Mouse (Mus musculus): ENCODE results near the gene Gm42715. TPM values are rescaled to one million over a fixed set of nuclear protein-coding genes. Genes with fewer than 3 reads are reported as not detected.

Gene Gm42715
- polyA plus RNA-seq, 1 experiment from 2014 or later, result 25.1 TPM

GRCm38 (mm10) chr7:127512231-127513015 is 7.0 kb upstream of the Gm42715 start:
- Histone ChIP-seq H3K9me3 (ENCODE audit: control insufficient read depth, low read length) (no peaks in the 10 kb centered on the region), H3K27ac (ENCODE audit: low read depth, low read length) (peak overlapping the region; percentile 98), H3K9ac (ENCODE audit: low read depth, low read length) (peak overlapping the region; percentile 96), H3K27me3 (ENCODE audit: control insufficient read depth, insufficient read depth, low read length) (no peaks in the 10 kb centered on the region), H3K4me3 (ENCODE audit: low read length) (peak overlapping the region; percentile 92), H3K4me2 (replicated peaks; ENCODE audit: low read depth, low read length) (peak overlapping the region; percentile 40), H3K36me3 (ENCODE audit: control insufficient read depth, insufficient read depth, low read length) (peaks cover 29% of the 10 kb centered on the region), H3K4me1 (ENCODE audit: control insufficient read depth, insufficient read depth, low read length) (peaks cover 10% of the 10 kb centered on the region)
- WGBS, result 0% methylated on average over 49 of the region's 93 CpGs
- ATAC-seq (ENCODE audit: low FRiP score, low TSS enrichment), result peak; percentile 86

- Histone ChIP-seq H3K27me3 (ENCODE audit: control insufficient read depth, insufficient read depth, low read length) (no peaks in the 10 kb centered on the region), H3K9ac (ENCODE audit: low read depth, low read length) (peak overlapping the region; percentile 96), H3K9me3 (ENCODE audit: control insufficient read depth, low read length) (no peaks in the 10 kb centered on the region), H3K27ac (ENCODE audit: low read depth, low read length) (peak overlapping the region; percentile 98; the same call in 1 of the 2 replicates), H3K36me3 (ENCODE audit: control insufficient read depth, insufficient read depth, low read length) (peaks cover 35% of the 10 kb centered on the region), H3K4me1 (ENCODE audit: control insufficient read depth, insufficient read depth, low read length) (peaks cover 10% of the 10 kb centered on the region), H3K4me2 (replicated peaks; ENCODE audit: low read depth, low read length) (peak overlapping the region; percentile 40), H3K4me3 (ENCODE audit: low read length) (peak overlapping the region; percentile 92)
- ATAC-seq (ENCODE audit: low FRiP score, low TSS enrichment), result no peak
- 25% methylated on average over 8 of the region's 8 CpGs for WGBS
Measured at GRCm38 (mm10) chr7:127513016-127513390, 6.4 kb upstream of the Gm42715 start.

GRCm38 (mm10) chr7:127513781-127514180 is 5.6 kb upstream of the Gm42715 start:
- H3K4me3 ChIP-seq (ENCODE audit: low read length), result peak overlapping the region; percentile 92
- no peaks in the 10 kb centered on the region for H3K9me3 ChIP-seq (ENCODE audit: control insufficient read depth, low read length)
- H3K9ac ChIP-seq (ENCODE audit: low read depth, low read length), result peak overlapping the region; percentile 19; the same call in 1 of the 2 replicates
- peak overlapping the region; percentile 40 for H3K4me2 ChIP-seq (replicated peaks; ENCODE audit: low read depth, low read length)
- H3K27ac ChIP-seq (ENCODE audit: low read depth, low read length), result no peak overlapping the region
- ATAC-seq (ENCODE audit: low FRiP score, low TSS enrichment), result no peak
- H3K4me1 ChIP-seq (ENCODE audit: control insufficient read depth, insufficient read depth, low read length), result peaks cover 10% of the 10 kb centered on the region
- peaks cover 41% of the 10 kb centered on the region for H3K36me3 ChIP-seq (ENCODE audit: control insufficient read depth, insufficient read depth, low read length)
- 65% methylated on average over 3 of the region's 3 CpGs for WGBS
- no peaks in the 10 kb centered on the region for H3K27me3 ChIP-seq (ENCODE audit: control insufficient read depth, insufficient read depth, low read length)

- Histone ChIP-seq H3K27ac (ENCODE audit: low read depth, low read length) (no peak overlapping the region), H3K9ac (ENCODE audit: low read depth, low read length) (no peak overlapping the region), H3K4me1 (ENCODE audit: control insufficient read depth, insufficient read depth, low read length) (peaks cover 10% of the 10 kb centered on the region), H3K4me3 (ENCODE audit: low read length) (no peak overlapping the region), H3K27me3 (ENCODE audit: control insufficient read depth, insufficient read depth, low read length) (no peaks in the 10 kb centered on the region), H3K4me2 (replicated peaks; ENCODE audit: low read depth, low read length) (no peak overlapping the region), H3K36me3 (ENCODE audit: control insufficient read depth, insufficient read depth, low read length) (peaks cover 57% of the 10 kb centered on the region), H3K9me3 (ENCODE audit: control insufficient read depth, low read length) (no peaks in the 10 kb centered on the region)
- 92% methylated on average over 7 of the region's 7 CpGs for whole genome bisulfite sequencing
- no peak for ATAC-seq (ENCODE audit: low FRiP score, low TSS enrichment)
Measured at GRCm38 (mm10) chr7:127515846-127516245, 3.5 kb upstream of the Gm42715 start.

- Histone ChIP-seq H3K4me1 (ENCODE audit: control insufficient read depth, insufficient read depth, low read length) (peaks cover 10% of the 10 kb centered on the region), H3K4me2 (replicated peaks; ENCODE audit: low read depth, low read length) (no peak overlapping the region), H3K9me3 (ENCODE audit: control insufficient read depth, low read length) (no peaks in the 10 kb centered on the region), H3K9ac (ENCODE audit: low read depth, low read length) (no peak overlapping the region), H3K27me3 (ENCODE audit: control insufficient read depth, insufficient read depth, low read length) (no peaks in the 10 kb centered on the region), H3K27ac (ENCODE audit: low read depth, low read length) (no peak overlapping the region), H3K36me3 (ENCODE audit: control insufficient read depth, insufficient read depth, low read length) (peaks cover 62% of the 10 kb centered on the region), H3K4me3 (ENCODE audit: low read length) (no peak overlapping the region)
- WGBS, result 93% methylated on average over 6 of the region's 7 CpGs
- no peak for ATAC-seq (ENCODE audit: low FRiP score, low TSS enrichment)
Measured at GRCm38 (mm10) chr7:127516344-127516743, 3.0 kb upstream of the Gm42715 start.

GRCm38 (mm10) chr7:127541671-127542070 is 22.3 kb downstream of the Gm42715 start:
- no peak overlapping the region for H3K27ac ChIP-seq (ENCODE audit: low read depth, low read length)
- H3K4me1 ChIP-seq (ENCODE audit: control insufficient read depth, insufficient read depth, low read length), result no peaks in the 10 kb centered on the region
- no peaks in the 10 kb centered on the region for H3K9me3 ChIP-seq (ENCODE audit: control insufficient read depth, low read length)
- no peak overlapping the region for H3K4me3 ChIP-seq (ENCODE audit: low read length)
- no peak for ATAC-seq (ENCODE audit: low FRiP score, low TSS enrichment)
- peaks cover 97% of the 10 kb centered on the region for H3K36me3 ChIP-seq (ENCODE audit: control insufficient read depth, insufficient read depth, low read length)
- H3K27me3 ChIP-seq (ENCODE audit: control insufficient read depth, insufficient read depth, low read length), result no peaks in the 10 kb centered on the region
- WGBS, result 95% methylated on average over 3 of the region's 3 CpGs
- no peak overlapping the region for H3K4me2 ChIP-seq (replicated peaks; ENCODE audit: low read depth, low read length)
- no peak overlapping the region for H3K9ac ChIP-seq (ENCODE audit: low read depth, low read length)

- no peak overlapping the region for H3K9ac ChIP-seq (ENCODE audit: low read depth, low read length)
- WGBS, result 90% methylated on average over 15 of the region's 15 CpGs
Measured at GRCm38 (mm10) chr7:127549116-127549835, 29.9 kb downstream of the Gm42715 start.

GRCm38 (mm10) chr7:127551558-127551957 is 32.2 kb downstream of the Gm42715 start:
- ATAC-seq (ENCODE audit: low FRiP score, low TSS enrichment), result no peak
- Histone ChIP-seq H3K4me1 (ENCODE audit: control insufficient read depth, insufficient read depth, low read length) (no peaks in the 10 kb centered on the region), H3K4me3 (ENCODE audit: low read length) (no peak overlapping the region), H3K9ac (ENCODE audit: low read depth, low read length) (no peak overlapping the region), H3K9me3 (ENCODE audit: control insufficient read depth, low read length) (no peaks in the 10 kb centered on the region), H3K27ac (ENCODE audit: low read depth, low read length) (no peak overlapping the region), H3K4me2 (replicated peaks; ENCODE audit: low read depth, low read length) (no peak overlapping the region), H3K27me3 (ENCODE audit: control insufficient read depth, insufficient read depth, low read length) (no peaks in the 10 kb centered on the region), H3K36me3 (ENCODE audit: control insufficient read depth, insufficient read depth, low read length) (peaks cover 90% of the 10 kb centered on the region)
- 94% methylated on average over 8 of the region's 8 CpGs for WGBS

More at GRCm38 (mm10) chr7:127549116-127549835, 29.9 kb downstream of the Gm42715 start:
- ATAC-seq (ENCODE audit: low FRiP score, low TSS enrichment), result no peak
- no peaks in the 10 kb centered on the region for H3K27me3 ChIP-seq (ENCODE audit: control insufficient read depth, insufficient read depth, low read length)
- H3K27ac ChIP-seq (ENCODE audit: low read depth, low read length), result no peak overlapping the region
- H3K36me3 ChIP-seq (ENCODE audit: control insufficient read depth, insufficient read depth, low read length), result peaks cover 90% of the 10 kb centered on the region
- H3K4me1 ChIP-seq (ENCODE audit: control insufficient read depth, insufficient read depth, low read length), result no peaks in the 10 kb centered on the region
- no peaks in the 10 kb centered on the region for H3K9me3 ChIP-seq (ENCODE audit: control insufficient read depth, low read length)
- no peak overlapping the region for H3K4me2 ChIP-seq (replicated peaks; ENCODE audit: low read depth, low read length)
- no peak overlapping the region for H3K4me3 ChIP-seq (ENCODE audit: low read length)

GRCm38 (mm10) chr7:127560580-127560979 is 41.2 kb downstream of the Gm42715 start:
- H3K27ac ChIP-seq (ENCODE audit: low read depth, low read length), result no peak overlapping the region
- H3K27me3 ChIP-seq (ENCODE audit: control insufficient read depth, insufficient read depth, low read length), result no peaks in the 10 kb centered on the region
- H3K9me3 ChIP-seq (ENCODE audit: control insufficient read depth, low read length), result no peaks in the 10 kb centered on the region
- H3K36me3 ChIP-seq (ENCODE audit: control insufficient read depth, insufficient read depth, low read length), result peaks cover 73% of the 10 kb centered on the region
- no peak overlapping the region for H3K4me2 ChIP-seq (replicated peaks; ENCODE audit: low read depth, low read length)
- WGBS, result 95% methylated on average over 11 of the region's 11 CpGs
- no peak overlapping the region for H3K9ac ChIP-seq (ENCODE audit: low read depth, low read length)
- no peak overlapping the region for H3K4me3 ChIP-seq (ENCODE audit: low read length)
- no peaks in the 10 kb centered on the region; the same call in 1 of the 2 replicates for H3K4me1 ChIP-seq (ENCODE audit: control insufficient read depth, insufficient read depth, low read length)
- ATAC-seq (ENCODE audit: low FRiP score, low TSS enrichment), result no peak
